Mouse (Mus musculus) left cerebral cortex, adult 2 months (tissue): ENCODE measurements around the gene Pdcd1lg2. TPM values are rescaled to one million over a fixed set of nuclear protein-coding genes. Genes with fewer than 3 reads are reported as not detected.
"Not testable (repeated sequence)": the region's sequence is repeated elsewhere in the genome, so short reads cannot be mapped to it uniquely, and the experiment has no call there.

ENCODE experiments used
- DNase-seq, 2 experiments: peaks; one replicate each; pipeline ENCODE4 v3.0.0; 2021 to 2022; ENCODE audit warnings: low spot score in 2 of 2, mixed read lengths in 1 of 2; ENCODE audit errors: extremely low spot score in 1 of 2
- H3K27ac ChIP-seq: fragments of 200-600 bp; 2 replicates; pipeline ENCODE4 v1.8.1; 2022
- H3K4me3 ChIP-seq: fragments of 200-600 bp; 2 replicates; pipeline ENCODE4 v1.8.1; 2022
- CTCF ChIP-seq: fragments of 200-600 bp; IDR thresholded peaks from 2 replicates; pipeline ENCODE4 v1.8.1; 2022; ENCODE audit warnings: antibody characterized with exemption, mild to moderate bottlenecking, moderate library complexity
- intact Hi-C: fragments of 180-260 bp; cut with DNase I; formaldehyde crosslinking; loops from one replicate; pipeline ENCODE4 v1.15.1; 2025
- total RNA-seq, 2 experiments: library from RNA; stranded (reverse); gene quantifications; 2 replicates each; pipeline ENCODE4 v1.2.3; 2021

Gene Pdcd1lg2
- total RNA-seq, 2 experiments from 2014 or later: 0.32 TPM; not detected in 1

- Histone ChIP-seq H3K27ac (no peak overlapping the region), H3K4me3 (no peak overlapping the region)
- TF ChIP-seq CTCF: no peak
- no peak for DNase-seq
- intact Hi-C loops: no loop called here
These were observed 2.0 kb downstream of the Pdcd1lg2 start for GRCm38 (mm10) chr19:29412476-29413420.

GRCm38 (mm10) chr19:29414513-29414912 is 3.8 kb downstream of the Pdcd1lg2 start:
- TF ChIP-seq CTCF: no peak
- no peak for DNase-seq
- intact Hi-C loops: no loop called here
- Histone ChIP-seq H3K4me3 (no peak overlapping the region), H3K27ac (no peak overlapping the region)

DNA sequence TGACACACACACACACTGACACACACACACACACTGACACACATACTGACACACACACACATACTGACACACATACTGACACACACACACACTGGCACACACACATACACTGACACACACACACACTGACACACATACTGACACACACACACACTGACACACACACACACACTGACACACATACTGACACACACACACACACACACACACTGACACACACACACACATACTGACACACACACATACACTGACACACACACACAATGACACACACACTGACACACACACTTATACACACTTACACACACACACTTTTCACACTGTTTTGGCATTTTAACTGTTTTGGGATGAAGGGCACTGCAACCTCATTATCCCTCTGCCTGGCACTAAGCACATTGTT is 4.2 kb downstream of the Pdcd1lg2 start:
- H3K27ac ChIP-seq, DNase-seq, H3K4me3 ChIP-seq, intact Hi-C loops: not testable (repeated sequence)

- no peak for DNase-seq
- no peak for TF ChIP-seq CTCF
- Histone ChIP-seq H3K27ac (no peak overlapping the region), H3K4me3 (no peak overlapping the region)
- intact Hi-C loops: no loop called here
These were observed 5.7 kb downstream of the Pdcd1lg2 start for GRCm38 (mm10) chr19:29416393-29416902.

- intact Hi-C loops: no loop called here
- TF ChIP-seq CTCF: no peak
- Histone ChIP-seq H3K4me3 (no peak overlapping the region), H3K27ac (no peak overlapping the region)
- DNase-seq: no peak
These were observed 6.5 kb downstream of the Pdcd1lg2 start for GRCm38 (mm10) chr19:29417188-29417587.

- DNase-seq: no peak
- TF ChIP-seq CTCF: no peak
- no peak overlapping the region for H3K4me3 ChIP-seq
- intact Hi-C loops: no loop called here
- H3K27ac ChIP-seq: no peak overlapping the region
These were observed 7.2 kb downstream of the Pdcd1lg2 start for GRCm38 (mm10) chr19:29417894-29418293.

GRCm38 (mm10) chr19:29418661-29419115 is 8.0 kb downstream of the Pdcd1lg2 start:
- intact Hi-C loops: no loop called here
- no peak overlapping the region for H3K4me3 ChIP-seq

GRCm38 (mm10) chr19:29419506-29419905 is 8.8 kb downstream of the Pdcd1lg2 start:
- no peak for TF ChIP-seq CTCF
- DNase-seq: no peak
- Histone ChIP-seq H3K27ac (no peak overlapping the region), H3K4me3 (no peak overlapping the region)
- intact Hi-C loops: no loop called here

More at GRCm38 (mm10) chr19:29418661-29419115, 8.0 kb downstream of the Pdcd1lg2 start:
- no peak for DNase-seq
- H3K27ac ChIP-seq: no peak overlapping the region
- no peak for TF ChIP-seq CTCF

GRCm38 (mm10) chr19:29419946-29420345 is 9.2 kb downstream of the Pdcd1lg2 start:
- DNase-seq: no peak
- TF ChIP-seq CTCF: no peak
- H3K27ac ChIP-seq: no peak overlapping the region
- H3K4me3 ChIP-seq: no peak overlapping the region
- intact Hi-C loops: no loop called here

DNA sequence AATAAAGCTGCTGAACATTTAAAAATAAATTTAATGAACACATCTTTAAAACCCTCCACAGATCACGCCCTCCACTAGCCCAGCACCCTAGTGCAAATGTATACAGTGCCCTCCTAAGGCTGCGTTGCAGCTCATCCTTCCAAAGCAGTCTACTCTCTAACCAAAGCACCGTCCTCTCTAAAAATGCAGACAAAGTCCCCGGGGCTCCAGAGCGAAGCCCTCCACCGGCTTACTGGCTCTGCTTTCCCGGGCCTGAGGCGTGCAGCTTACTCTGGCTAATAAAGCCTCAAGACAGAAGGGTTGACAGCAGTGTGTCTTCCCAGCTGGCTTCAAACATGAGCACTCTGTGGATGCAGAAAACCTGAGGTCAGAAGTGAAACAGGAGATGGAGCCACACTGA is 9.7 kb downstream of the Pdcd1lg2 start:
- Histone ChIP-seq H3K4me3 (no peak overlapping the region), H3K27ac (no peak overlapping the region)
- no peak for DNase-seq
- TF ChIP-seq CTCF: no peak
- intact Hi-C loops: no loop called here

- intact Hi-C loops: no loop called here
- Histone ChIP-seq H3K27ac (no peak overlapping the region), H3K4me3 (no peak overlapping the region)
- no peak for DNase-seq
- no peak for TF ChIP-seq CTCF
These were observed 11.4 kb downstream of the Pdcd1lg2 start for GRCm38 (mm10) chr19:29422013-29422645.

DNA sequence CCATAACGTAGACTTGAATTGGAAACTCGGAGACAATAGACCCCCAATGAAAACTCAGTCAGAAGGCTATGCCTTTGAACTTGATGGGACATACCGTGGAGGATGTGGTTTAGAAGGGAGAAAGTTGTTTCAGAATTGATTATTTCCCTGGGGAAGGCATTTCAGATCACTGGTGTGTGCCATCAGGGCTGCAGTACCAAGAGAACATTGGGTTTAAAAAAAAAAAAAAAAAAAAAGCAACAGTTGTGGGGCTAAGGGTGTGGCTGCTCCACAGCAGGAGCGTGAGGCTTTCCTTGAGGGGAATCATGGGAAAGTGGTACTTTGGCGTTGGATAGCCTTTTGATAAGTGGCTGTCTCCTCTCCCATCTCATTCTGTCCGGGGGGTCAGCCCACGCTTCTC is 12.1 kb downstream of the Pdcd1lg2 start:
- Histone ChIP-seq H3K4me3 (no peak overlapping the region), H3K27ac (no peak overlapping the region)
- intact Hi-C loops: no loop called here
- TF ChIP-seq CTCF: no peak
- DNase-seq: no peak
